Mouse (Mus musculus) liver, embryonic 13.5 days (tissue): Measurements from ENCODE around the gene D630003M21Rik. TPM values are rescaled to one million over a fixed set of nuclear protein-coding genes. Genes with fewer than 3 reads are reported as not detected.

Source experiments
- ATAC-seq: fragments of 200-750 bp; cut with Nextera tagmentation; 2 replicates; pipeline ENCODE4 v1.8.0; 2017; ENCODE audit warnings: low read depth, mild to moderate bottlenecking, moderate number of reproducible peaks, moderate library complexity
- DNase-seq: peaks from one replicate; pipeline ENCODE4 v3.0.0; 2022
- H3K27ac ChIP-seq: fragments of 300-500 bp; sonication (generic); 2 replicates; pipeline ENCODE4 v1.5.1; 2015; ENCODE audit warnings: moderate library complexity, mild to moderate bottlenecking, inconsistent platforms
- H3K27me3 ChIP-seq: fragments of 300-500 bp; sonication (generic); 2 replicates; pipeline ENCODE4 v1.6.1; 2015; ENCODE audit warnings: mild to moderate bottlenecking, inconsistent platforms
- H3K36me3 ChIP-seq: fragments of 300-500 bp; sonication (generic); 2 replicates; pipeline ENCODE4 v1.6.1; 2015; ENCODE audit warnings: mild to moderate bottlenecking, inconsistent platforms
- H3K4me1 ChIP-seq: fragments of 300-500 bp; sonication (generic); replicated peaks from 2 replicates; pipeline ENCODE4 v1.6.1; 2015; ENCODE audit warnings: inconsistent platforms
- H3K4me2 ChIP-seq: fragments of 300-500 bp; sonication (generic); 2 replicates; pipeline ENCODE4 v1.6.1; 2015; ENCODE audit warnings: inconsistent platforms, mild to moderate bottlenecking, moderate library complexity
- H3K4me3 ChIP-seq: fragments of 300-500 bp; sonication (generic); replicated peaks from 2 replicates; pipeline ENCODE4 v1.5.1; 2015; ENCODE audit warnings: mild to moderate bottlenecking, inconsistent platforms
- H3K9ac ChIP-seq: fragments of 300-500 bp; sonication (generic); 2 replicates; pipeline ENCODE4 v1.6.1; 2015; ENCODE audit warnings: mild to moderate bottlenecking, inconsistent platforms
- H3K9me3 ChIP-seq: fragments of 300-500 bp; sonication (generic); replicated peaks from 2 replicates; pipeline ENCODE4 v1.6.1; 2016; ENCODE audit warnings: inconsistent platforms
- WGBS: fragments of 180-500 bp; shearing (Covaris S2); methylation state at CpG from one replicate; pipeline ENCODE4 v1.1.7; 2015; ENCODE audit not compliant: insufficient replicate concordance; 5-methylcytosine and 5-hydroxymethylcytosine counted together
- polyA plus RNA-seq: library from polyadenylated mRNA; unstranded; fragments of >200 nt; fragmentation: Nextera tagmentation; extraction: Ambion mirVana; gene quantifications from 2 replicates; pipeline ENCODE4 v1.2.1, GENCODE M21; 2015

D630003M21Rik gene
- polyA plus RNA-seq, 1 experiment from 2014 or later, result 0.47 TPM

DNA sequence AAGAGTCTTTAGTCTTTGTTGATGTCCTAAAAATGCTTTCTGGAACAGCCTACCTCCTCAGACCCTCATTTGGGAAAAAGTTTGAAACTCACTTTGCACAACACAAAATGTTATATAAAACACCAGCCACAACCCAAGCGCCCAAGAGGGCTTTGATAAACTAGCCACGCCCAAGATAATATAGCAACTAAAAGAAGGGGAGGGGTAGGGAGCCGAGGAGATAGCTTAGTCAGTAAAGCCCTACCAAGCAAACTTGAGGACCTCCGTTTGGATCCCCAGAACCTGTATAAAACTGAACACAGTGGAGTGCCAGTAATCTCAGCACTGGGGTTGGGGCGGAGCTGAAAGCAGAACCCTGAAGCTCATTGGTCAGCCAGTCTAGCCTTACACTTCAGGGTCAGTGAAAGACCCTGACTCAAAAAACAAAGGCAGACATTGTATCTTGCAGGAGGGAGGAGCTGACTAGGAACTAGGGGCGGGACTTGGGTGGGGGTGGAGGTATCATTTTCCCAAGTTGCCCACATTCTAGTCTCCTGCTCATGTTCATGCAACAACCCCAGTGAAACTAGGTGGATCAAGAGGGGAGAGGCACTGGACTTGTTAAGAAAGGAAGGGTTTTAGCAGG lies 76.2 kb downstream of the D630003M21Rik start:
- H3K9me3 ChIP-seq, result peaks cover 6% of the 10 kb centered on the region
- ATAC-seq (peak; percentile 60), DNase-seq (no peak)
- 20% methylated on average over 6 of the region's 6 CpGs for WGBS
- H3K9ac ChIP-seq, result peak overlapping the region; percentile 74
- peak overlapping the region; percentile 88 for H3K4me2 ChIP-seq
- no peaks in the 10 kb centered on the region for H3K36me3 ChIP-seq
- peaks cover 58% of the 10 kb centered on the region for H3K4me1 ChIP-seq
- H3K27ac ChIP-seq, result peak overlapping the region; percentile 85
- H3K27me3 ChIP-seq, result no peaks in the 10 kb centered on the region
- peak overlapping the region; percentile 17; the same call in 1 of the 2 replicates for H3K4me3 ChIP-seq

DNA sequence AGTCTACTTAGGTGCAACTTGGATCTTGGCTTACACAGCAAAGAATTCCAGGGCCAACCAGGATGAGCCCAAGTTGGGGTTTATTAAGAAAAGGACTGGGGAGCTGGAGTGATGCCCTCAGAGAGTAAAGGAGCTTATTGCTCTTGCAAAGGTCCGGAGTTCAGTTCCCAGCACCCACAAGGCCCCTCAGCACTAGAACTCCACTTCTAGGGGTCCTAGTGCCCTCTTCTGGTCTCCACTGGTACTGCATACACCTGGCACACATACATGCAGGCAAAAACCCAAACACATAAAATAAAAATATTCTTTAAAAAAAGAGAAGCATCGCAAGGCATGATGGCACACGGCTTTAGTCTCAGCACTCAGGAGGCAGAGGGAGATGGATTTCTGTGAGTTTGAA lies 77.9 kb downstream of the D630003M21Rik start:
- DNase-seq (no peak), ATAC-seq (no peak)
- H3K27me3 ChIP-seq, result no peaks in the 10 kb centered on the region
- no peak overlapping the region for H3K9ac ChIP-seq
- 86% methylated on average over 3 of the region's 3 CpGs for WGBS
- H3K9me3 ChIP-seq, result peaks cover 6% of the 10 kb centered on the region
- H3K27ac ChIP-seq, result no peak overlapping the region
- no peaks in the 10 kb centered on the region for H3K36me3 ChIP-seq
- no peak overlapping the region for H3K4me3 ChIP-seq
- H3K4me2 ChIP-seq, result no peak overlapping the region
- H3K4me1 ChIP-seq, result peaks cover 60% of the 10 kb centered on the region

DNA sequence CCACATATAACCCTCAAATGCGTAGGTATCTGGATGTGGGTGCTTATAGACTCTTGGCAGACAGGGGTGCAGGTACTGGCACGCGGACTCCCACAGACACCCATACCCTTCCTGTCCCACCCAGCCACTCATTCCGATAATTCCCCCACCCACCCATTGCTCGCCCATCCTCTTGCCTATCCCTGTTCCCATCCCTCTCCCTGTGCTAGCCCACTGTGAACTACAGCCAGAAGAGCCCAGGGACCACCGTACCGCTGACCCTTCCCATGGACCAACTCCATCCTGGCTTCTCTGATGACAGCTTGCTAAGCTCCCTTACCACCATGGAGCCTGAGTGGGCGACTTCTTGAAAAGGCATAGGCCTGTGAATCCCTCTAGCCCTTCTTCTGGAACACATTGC lies 82.1 kb downstream of the D630003M21Rik start:
- Histone ChIP-seq H3K27ac (no peak overlapping the region), H3K9ac (peak overlapping the region; percentile 26; the same call in 1 of the 2 replicates), H3K27me3 (no peaks in the 10 kb centered on the region), H3K4me3 (no peak overlapping the region), H3K9me3 (peaks cover 6% of the 10 kb centered on the region), H3K4me1 (peaks cover 66% of the 10 kb centered on the region), H3K36me3 (peaks cover 14% of the 10 kb centered on the region), H3K4me2 (no peak overlapping the region)
- 86% methylated on average over 8 of the region's 8 CpGs for WGBS
- DNase-seq (no peak), ATAC-seq (no peak)

DNA sequence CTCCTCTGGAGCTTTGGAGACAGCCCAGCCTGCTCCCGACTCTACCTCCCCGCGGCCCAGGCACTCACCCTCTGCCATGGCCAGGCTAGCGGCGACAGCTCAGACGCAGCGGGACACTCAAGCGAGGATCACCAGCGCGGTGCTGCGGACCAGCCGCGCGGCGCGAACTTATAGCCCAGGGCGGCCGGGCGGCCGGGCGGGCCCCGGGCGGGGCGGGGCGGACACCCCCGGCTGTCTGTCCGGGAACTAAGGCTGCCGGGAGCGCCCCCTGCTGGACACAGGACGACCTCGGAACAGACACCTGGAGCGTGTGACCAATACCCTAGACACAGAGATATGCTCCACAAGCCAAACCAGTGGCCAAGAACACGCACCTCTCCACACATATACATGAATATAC lies 82.8 kb downstream of the D630003M21Rik start, which contains the start of gene Tgm2:
Tgm2 (minus strand) TSS at position 214 of the 400 bp plus-strand sequence.
- DNase-seq (peak; percentile 90), ATAC-seq (peak; percentile 62)
- Histone ChIP-seq H3K27me3 (no peaks in the 10 kb centered on the region), H3K9me3 (peaks cover 5% of the 10 kb centered on the region), H3K4me3 (peak within 1 kb of the TSS; percentile 83), H3K36me3 (peaks cover 20% of the 10 kb centered on the region), H3K27ac (peak within 1 kb of the TSS; percentile 98), H3K4me1 (peaks cover 69% of the 10 kb centered on the region), H3K9ac (peak within 1 kb of the TSS; percentile 92), H3K4me2 (peak within 1 kb of the TSS; percentile 93)
- 1% methylated on average over 33 of the region's 33 CpGs for WGBS

DNA sequence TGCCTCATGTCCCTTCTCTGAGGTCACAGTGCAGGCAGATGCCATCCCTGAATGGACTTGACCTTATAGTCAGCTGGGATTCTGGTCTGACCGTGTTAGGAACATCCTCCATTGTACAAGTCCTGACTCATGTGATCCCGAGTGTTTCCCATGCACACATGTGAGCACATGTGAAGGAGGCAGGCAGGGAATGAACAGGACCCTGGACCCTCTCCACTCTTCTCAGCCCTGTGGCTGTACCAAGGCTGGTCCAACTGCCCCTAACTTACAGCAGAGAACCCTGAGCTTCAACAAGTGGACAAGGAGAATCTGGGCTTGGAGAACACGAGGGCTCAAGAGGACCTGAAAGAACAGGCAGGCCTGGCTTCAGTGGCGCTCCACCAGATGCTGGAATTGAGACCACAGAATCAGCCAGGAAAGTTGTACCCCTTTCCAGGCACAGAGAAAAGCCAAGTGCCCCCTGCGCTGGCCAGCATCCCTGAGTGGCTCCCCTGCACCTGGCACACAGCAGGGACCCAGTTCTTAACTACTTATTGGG lies 83.4 kb downstream of the D630003M21Rik start:
- H3K9ac ChIP-seq, result peak overlapping the region; percentile 92
- H3K9me3 ChIP-seq, result no peaks in the 10 kb centered on the region
- DNase-seq, result no peak
- peak overlapping the region; percentile 98 for H3K27ac ChIP-seq
- no peaks in the 10 kb centered on the region for H3K27me3 ChIP-seq
- peaks cover 27% of the 10 kb centered on the region for H3K36me3 ChIP-seq
- WGBS, result 46% methylated on average over 5 of the region's 5 CpGs
- H3K4me2 ChIP-seq, result peak overlapping the region; percentile 93
- peak overlapping the region; percentile 83 for H3K4me3 ChIP-seq
- H3K4me1 ChIP-seq, result peaks cover 75% of the 10 kb centered on the region
- no peak for ATAC-seq

DNA sequence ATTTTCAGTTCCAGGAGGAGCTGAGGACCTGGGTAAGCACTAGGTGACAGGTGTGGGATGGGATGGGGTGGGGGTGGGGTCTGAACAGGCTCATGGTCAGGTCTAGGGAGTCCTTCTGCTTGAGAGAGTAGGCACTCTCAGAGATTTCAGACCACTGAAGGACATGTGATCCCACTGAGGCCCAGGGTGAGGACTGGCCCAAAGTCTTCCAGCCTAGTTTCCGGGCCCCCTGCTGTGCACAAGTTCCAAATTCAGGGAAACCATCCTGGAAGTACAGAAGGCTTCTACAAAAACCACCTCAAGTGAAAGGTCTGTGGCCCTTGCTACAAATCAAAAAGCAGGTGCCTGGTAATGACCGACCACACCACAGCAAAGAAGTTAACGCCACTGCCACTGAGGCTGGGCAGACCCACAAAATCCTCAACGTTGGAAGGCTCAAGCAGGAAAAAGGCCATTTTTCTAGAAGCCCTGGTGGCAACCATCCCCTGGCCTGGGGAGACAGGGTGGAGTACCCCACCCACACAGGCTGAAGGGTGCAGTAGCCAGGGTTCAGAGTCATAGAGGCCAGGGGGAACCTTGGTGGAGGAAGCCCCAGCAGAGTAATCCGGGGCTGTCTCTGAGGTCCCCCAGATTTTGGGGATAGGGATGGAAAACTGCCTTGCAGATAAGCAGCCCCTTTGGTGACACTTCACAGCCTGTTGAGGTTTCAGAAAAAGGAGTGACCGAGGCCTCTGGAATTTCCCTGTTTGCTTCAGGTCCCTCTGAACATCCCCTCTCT lies 84.1 kb downstream of the D630003M21Rik start:
- Histone ChIP-seq H3K4me2 (peak overlapping the region; percentile 93), H3K36me3 (peaks cover 33% of the 10 kb centered on the region), H3K27ac (peak overlapping the region; percentile 98), H3K9ac (peak overlapping the region; percentile 92), H3K27me3 (no peaks in the 10 kb centered on the region), H3K4me3 (peak overlapping the region; percentile 83), H3K4me1 (peaks cover 80% of the 10 kb centered on the region), H3K9me3 (no peaks in the 10 kb centered on the region)
- 66% methylated on average over 6 of the region's 6 CpGs for WGBS
- DNase-seq (no peak), ATAC-seq (no peak)

DNA sequence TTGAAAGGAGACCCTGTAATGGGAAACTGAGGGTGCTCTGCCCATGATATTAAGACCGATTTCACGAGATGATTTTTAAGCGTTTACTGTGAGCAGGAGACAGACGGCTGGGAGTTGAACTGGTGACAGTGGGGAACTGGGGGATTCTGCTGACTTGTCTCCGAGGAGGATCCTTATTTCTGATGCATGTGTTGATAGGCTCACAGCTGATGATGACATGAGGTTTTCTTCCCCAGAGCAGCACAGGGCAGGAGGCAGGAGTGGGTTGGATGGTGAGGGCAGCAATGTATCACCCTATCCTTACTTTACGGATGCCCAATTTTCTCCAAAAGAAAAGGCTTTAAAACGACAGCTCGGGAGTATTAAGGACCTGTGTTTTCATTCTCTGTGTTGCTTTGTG lies 84.8 kb downstream of the D630003M21Rik start:
- H3K27ac ChIP-seq, result peak overlapping the region; percentile 98
- peak overlapping the region; percentile 92 for H3K9ac ChIP-seq
- DNase-seq (no peak), ATAC-seq (no peak)
- peak overlapping the region; percentile 93 for H3K4me2 ChIP-seq
- H3K27me3 ChIP-seq, result no peaks in the 10 kb centered on the region
- 38% methylated on average over 8 of the region's 8 CpGs for WGBS
- H3K36me3 ChIP-seq, result peaks cover 40% of the 10 kb centered on the region
- H3K4me3 ChIP-seq, result peak overlapping the region; percentile 83
- peaks cover 84% of the 10 kb centered on the region for H3K4me1 ChIP-seq
- H3K9me3 ChIP-seq, result no peaks in the 10 kb centered on the region

DNA sequence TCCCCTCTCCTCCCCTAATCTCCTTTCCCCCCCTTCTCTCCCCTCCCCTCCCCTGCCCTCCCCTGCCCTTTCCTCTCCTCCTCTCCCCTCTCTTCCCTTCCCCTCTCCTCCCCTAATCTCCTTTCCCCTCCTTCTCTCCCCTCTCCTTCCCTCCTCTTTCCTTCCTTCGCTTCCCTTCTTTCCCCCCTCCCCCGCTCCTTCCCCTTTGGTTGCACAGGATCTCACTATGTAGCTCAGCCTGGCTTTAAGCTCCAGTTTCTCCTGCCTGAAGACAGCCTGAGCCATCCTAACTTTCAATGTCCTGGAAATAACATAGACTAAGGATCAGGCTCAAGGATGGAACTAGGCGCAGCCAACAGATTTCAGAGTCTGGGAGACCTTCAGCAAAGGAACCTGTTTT lies 85.2 kb downstream of the D630003M21Rik start:
- Histone ChIP-seq H3K4me2 (peak overlapping the region; percentile 93), H3K4me3 (peak overlapping the region; percentile 83), H3K27me3 (no peaks in the 10 kb centered on the region), H3K27ac (peak overlapping the region; percentile 98), H3K9me3 (no peaks in the 10 kb centered on the region), H3K36me3 (peaks cover 45% of the 10 kb centered on the region), H3K9ac (peak overlapping the region; percentile 92), H3K4me1 (peaks cover 88% of the 10 kb centered on the region)
- no peak for DNase-seq
- WGBS, result 52% methylated on average over 3 of the region's 3 CpGs
- ATAC-seq, result no peak

DNA sequence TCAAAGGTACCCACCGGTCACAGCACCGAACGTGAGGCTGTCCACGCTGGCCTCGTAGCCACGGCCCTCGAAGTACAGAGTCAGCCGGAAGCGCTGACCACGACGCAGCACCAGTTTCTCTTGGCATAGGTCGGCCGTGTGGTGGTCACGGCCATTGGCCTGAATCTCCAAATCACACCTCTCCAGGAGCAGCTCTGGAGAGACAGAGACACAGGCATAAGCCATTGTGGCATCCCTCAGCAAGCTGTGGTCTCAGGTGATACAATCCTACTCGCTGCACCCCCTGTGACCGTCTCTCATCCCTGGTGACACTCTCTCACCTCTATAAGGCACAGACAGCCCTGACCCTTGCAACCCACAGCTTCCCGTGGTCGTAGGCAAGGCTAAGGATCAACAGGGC lies 86.0 kb downstream of the D630003M21Rik start:
- ATAC-seq, result no peak
- peaks cover 91% of the 10 kb centered on the region for H3K4me1 ChIP-seq
- H3K4me2 ChIP-seq, result peak overlapping the region; percentile 93
- no peak for DNase-seq
- peak overlapping the region; percentile 92 for H3K9ac ChIP-seq
- no peaks in the 10 kb centered on the region for H3K27me3 ChIP-seq
- 65% methylated on average over 18 of the region's 18 CpGs for WGBS
- peaks cover 53% of the 10 kb centered on the region for H3K36me3 ChIP-seq
- peak overlapping the region; percentile 83 for H3K4me3 ChIP-seq
- peak overlapping the region; percentile 98 for H3K27ac ChIP-seq
- H3K9me3 ChIP-seq, result no peaks in the 10 kb centered on the region

DNA sequence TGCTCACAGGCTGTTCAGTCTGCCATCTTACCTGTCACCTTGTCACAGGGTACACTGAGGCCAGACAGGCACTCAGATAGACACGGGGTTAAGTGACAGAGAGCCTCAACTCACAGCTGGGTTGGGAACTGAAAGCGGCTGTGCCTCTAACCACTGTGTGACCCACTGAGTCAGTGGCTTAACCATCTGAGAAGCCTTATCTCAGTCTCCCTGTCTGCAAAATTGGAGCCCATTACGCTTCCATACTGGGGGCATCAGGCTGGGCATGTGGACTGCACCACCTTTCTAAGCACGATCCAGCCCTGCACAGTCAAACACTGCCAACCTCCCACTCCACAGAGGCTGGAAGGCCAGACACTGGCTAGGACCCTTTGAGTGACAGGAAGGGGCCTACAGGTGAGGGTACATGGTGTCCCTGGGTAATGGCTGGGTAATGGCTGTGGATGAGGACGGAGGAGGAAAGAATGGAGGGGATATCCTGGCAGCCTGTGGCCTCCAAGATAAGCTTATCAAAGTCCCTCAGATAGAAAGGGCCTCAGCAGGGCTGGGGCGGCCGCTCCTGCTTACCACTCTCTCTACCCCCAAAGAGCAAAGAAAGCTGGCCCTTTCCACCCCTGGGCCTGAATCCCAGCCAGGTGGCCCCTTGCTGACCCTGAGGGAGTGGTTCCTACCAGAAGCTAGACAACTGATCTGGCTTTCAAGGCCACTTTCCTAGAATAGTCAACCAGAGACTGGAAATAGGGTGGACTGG lies 87.2 kb downstream of the D630003M21Rik start:
- WGBS, result 14% methylated on average over 7 of the region's 7 CpGs
- H3K4me1 ChIP-seq, result peaks cover 85% of the 10 kb centered on the region
- ATAC-seq (peak; percentile 88), DNase-seq (peak; percentile 88)
- no peaks in the 10 kb centered on the region for H3K27me3 ChIP-seq
- peak overlapping the region; percentile 92 for H3K9ac ChIP-seq
- peak overlapping the region; percentile 98 for H3K27ac ChIP-seq
- peak overlapping the region; percentile 93 for H3K4me2 ChIP-seq
- peak overlapping the region; percentile 83 for H3K4me3 ChIP-seq
- H3K36me3 ChIP-seq, result peaks cover 64% of the 10 kb centered on the region
- no peaks in the 10 kb centered on the region for H3K9me3 ChIP-seq

DNA sequence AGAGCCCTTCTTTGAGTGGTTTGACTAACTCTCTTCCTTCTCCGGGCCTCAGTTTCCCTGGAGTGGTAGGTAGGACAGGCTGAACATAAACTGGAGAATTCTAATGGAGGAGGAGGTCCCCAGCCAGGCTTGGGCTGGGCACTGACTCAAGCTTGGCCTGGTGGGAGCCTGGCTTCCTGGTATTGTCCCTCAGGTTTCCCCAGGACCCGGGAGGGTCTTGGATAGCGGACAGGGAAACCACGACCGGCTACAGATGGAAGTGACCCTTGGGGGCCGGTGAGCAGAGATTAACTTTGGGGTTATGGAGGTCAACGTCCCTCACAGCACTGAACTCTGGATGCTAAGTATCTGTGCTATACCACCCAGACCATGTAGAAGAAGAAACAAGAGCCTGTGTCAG lies 87.8 kb downstream of the D630003M21Rik start:
- peaks cover 85% of the 10 kb centered on the region for H3K4me1 ChIP-seq
- no peaks in the 10 kb centered on the region for H3K9me3 ChIP-seq
- H3K9ac ChIP-seq, result peak overlapping the region; percentile 92
- H3K27ac ChIP-seq, result peak overlapping the region; percentile 98
- 43% methylated on average over 7 of the region's 7 CpGs for WGBS
- peak overlapping the region; percentile 93 for H3K4me2 ChIP-seq
- ATAC-seq (no peak), DNase-seq (no peak)
- H3K4me3 ChIP-seq, result peak overlapping the region; percentile 83
- no peaks in the 10 kb centered on the region for H3K27me3 ChIP-seq
- peaks cover 70% of the 10 kb centered on the region for H3K36me3 ChIP-seq
